Mouse (Mus musculus): Measurements from ENCODE around the gene Cep72.
"Not testable (repeated sequence)": the region's sequence is repeated elsewhere in the genome, so short reads cannot be mapped to it uniquely, and the experiment has no call there.

Gene Cep72

DNA sequence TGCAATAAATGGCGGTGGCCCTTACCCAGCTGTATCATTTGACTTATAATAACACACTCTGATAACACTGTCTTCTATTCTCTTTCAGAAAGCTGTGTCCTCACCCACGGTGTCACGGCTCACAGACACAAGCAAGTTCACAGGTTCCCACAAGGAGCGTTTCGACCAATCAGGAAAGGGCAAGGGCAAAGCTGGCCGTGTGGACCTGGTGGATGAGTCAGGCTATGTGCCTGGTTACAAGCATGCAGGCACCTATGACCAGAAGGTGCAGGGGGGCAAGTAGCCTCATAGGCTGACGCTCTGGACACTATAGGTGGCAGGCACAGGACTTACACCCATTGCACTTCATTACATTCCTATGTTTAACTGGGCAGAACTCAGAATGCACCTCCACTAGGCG lies 31.0 kb downstream of the Cep72 start:
- in situ Hi-C loops (cut with MboI, MseI) = no loop called here

DNA sequence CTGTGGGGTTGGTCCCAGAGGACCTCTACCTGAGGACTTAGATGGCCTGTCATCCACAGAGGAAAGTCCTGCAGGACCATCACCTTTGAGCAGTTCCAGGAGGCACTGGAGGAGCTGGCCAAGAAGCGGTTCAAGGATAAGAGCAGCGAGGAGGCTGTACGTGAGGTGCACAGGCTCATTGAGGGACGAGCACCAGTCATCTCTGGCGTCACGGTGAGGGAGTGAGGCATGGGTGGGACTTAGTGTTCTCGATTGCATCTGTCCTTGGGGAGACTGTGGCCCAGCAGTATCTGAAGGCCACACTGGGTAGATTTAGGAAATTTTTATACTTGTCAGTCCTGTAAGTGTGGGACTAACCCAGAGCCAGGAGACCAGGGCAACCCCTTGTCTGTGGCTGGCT lies 31.4 kb downstream of the Cep72 start:
- in situ Hi-C loops (cut with MboI, MseI) = no loop called here

DNA sequence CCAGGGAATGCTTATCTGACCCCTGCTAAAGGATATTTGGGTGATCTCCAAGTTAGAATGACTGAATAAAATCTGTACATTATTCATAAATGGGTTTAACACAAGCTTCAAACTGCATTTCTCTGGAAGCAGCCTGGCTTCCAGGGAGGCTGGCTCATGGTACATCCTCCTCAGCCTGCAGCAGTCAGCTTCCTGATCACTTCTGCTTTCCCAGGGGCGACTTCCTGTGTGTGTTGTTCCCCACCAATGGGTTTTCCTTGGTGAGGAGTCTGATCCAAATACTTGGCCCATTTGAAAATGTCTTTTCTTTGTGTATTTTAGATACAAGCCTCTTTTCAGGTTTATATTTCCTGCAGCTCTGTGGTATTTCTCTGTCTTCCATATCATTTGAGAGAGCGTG lies 33.1 kb downstream of the Cep72 start:
- in situ Hi-C loops (cut with MboI, MseI) = loop anchor here in 1 of 2 experiments (5.0 kb wide), 1 partner anchor 57 kb away; no protein-coding TSS in a partner anchor

DNA sequence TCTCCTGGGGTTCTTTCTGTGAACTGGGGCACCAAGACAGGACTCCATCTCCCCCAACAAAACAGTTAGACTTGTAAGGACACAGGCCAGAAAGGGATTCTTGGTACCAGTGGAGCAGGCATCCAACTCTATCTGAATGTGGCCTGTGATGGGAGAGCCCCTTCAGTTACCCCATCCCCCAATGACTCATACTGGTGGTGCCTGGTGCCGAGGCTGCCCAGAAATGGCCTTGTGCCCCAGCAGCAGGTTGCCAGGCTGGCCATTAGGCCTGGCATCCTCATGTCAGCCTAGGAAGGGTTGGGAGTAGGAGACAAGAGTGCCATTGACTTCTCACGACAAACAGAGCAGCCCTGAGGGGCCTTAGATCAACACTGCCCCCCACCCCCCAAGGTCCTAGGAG lies 34.0 kb downstream of the Cep72 start:
- in situ Hi-C loops (cut with MboI, MseI) = loop anchor here in 1 of 2 experiments (5.0 kb wide), 1 partner anchor 56 kb away; no protein-coding TSS in a partner anchor

DNA sequence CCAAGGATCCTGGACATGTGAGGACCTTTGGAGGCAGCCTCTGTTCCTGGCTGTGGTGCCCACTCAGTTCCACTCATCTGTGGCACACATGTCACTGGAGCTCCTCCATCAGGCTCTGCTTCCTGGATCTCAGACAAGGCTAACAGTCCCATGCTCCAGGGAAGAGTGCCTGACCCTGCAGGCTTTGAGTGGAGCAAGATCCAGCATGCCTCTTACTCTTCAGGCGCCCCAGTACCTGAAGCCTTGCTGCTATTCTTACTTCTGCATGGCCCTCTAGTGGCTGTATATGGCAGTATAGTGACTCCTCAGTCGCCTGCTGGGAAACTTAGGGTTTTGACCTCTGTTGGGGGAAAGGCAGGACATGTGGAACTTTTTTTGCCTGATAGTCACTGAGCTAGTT lies 35.9 kb downstream of the Cep72 start:
- in situ Hi-C loops (cut with MboI, MseI) = loop anchor here in 1 of 2 experiments (5.0 kb wide), 1 partner anchor 54 kb away; no protein-coding TSS in a partner anchor

DNA sequence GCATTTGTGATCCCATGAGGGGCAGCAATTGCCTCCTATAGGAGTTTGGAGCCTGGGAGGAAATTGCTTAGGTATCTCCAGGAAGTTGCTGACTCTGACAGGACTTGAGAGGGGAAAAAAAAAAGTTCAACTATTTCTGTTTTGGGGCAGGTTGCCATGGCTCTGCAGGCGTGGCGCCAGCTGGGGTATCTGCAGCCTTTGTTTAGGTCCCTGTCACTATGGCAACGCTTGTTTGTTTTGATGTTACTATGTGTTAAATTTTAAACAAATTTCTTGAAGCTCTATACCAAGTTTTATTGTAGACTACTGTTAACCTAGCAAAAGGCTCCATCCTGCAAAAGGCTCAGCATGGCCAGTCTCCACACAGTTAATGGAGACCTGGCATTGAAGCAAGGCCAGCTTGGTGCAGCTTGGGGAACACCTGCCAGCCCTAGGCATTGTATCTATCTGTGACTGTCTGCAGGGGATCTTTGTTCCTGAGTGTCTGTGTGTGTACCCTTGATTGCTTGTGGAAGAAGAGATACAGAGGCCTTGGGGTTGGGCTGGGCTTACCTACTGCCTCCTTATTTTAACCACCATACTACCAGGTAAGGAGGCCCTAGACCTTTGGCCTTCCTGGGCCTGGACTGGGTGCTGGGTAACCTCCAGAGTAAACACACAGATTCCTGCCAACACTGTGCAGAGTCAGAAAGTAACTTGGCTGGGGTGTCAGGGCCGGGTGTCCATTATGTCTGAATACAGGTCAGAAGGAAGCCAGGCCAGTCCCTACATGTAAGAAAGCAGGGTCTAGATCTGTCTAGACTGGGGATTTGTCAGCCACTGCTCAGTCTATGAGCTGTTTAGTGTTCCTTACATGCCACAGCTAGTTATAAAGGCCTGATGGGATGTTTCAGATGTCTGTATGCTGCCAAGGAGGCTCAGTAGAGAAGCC lies 36.7 kb downstream of the Cep72 start:
- in situ Hi-C loops (cut with MboI, MseI) = loop anchor here in 1 of 2 experiments (5.0 kb wide), 1 partner anchor 53 kb away; no protein-coding TSS in a partner anchor

DNA sequence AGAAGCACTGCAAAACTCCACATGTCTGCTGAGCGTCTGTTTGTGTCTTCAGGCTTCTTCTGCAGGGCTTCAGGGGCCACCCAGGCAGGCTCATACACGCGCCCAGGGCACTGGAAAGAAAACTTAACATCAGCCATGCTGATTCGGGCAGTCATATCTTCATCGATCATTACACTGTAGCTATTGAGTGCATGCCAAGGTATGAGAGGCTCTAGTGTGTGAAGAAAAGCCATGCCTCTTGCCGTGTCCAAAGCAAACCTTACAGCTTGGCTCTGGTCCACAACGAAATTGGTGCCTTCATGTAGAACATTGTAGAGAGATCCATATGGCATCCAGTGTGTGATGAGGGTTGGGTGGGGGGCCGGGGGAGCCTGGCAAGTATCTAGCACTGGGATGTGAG lies 43.1 kb downstream of the Cep72 start:
- in situ Hi-C loops (cut with MboI, MseI) = not testable (repeated sequence)

DNA sequence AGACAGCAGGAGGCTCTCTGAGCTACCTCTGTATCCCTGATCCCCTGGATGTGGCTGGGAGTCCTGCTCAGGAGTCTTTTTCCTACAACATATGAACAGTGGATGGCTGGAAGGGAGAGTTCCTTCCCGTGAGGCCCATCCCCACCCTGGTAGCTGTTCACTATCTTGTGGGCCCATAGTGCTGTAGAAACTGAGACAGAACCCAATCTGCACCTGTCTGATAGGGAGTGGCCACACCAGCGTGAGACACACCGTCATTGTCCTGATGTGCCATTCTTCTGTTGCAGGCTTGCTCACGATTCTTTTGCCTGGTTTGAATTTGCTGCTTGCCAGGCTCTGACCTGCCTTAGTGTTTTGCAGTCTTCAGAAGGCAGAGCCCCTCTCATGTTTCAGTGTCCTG lies 44.7 kb downstream of the Cep72 start:
- in situ Hi-C loops (cut with MboI, MseI) = no loop called here

DNA sequence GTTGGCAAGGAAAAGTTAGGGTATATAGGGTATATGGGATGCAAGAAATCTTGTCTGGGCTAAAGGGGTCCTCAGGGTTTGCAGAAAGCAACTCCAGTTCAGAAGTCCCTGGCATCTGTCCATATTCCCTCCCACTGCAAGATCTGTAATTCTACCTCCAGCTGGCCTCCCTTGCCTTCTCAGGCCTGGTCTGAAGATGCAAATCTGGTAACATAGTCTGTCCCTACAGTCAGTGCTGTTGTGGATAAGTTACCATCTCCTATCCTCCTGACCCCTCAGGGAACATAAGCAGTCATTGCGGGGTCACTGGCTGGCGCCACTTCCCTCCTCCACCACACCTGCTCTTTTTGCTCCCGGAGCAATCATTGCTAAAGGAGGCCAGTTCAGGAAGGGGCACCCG lies 46.2 kb downstream of the Cep72 start:
- in situ Hi-C loops (cut with MboI, MseI) = no loop called here

DNA sequence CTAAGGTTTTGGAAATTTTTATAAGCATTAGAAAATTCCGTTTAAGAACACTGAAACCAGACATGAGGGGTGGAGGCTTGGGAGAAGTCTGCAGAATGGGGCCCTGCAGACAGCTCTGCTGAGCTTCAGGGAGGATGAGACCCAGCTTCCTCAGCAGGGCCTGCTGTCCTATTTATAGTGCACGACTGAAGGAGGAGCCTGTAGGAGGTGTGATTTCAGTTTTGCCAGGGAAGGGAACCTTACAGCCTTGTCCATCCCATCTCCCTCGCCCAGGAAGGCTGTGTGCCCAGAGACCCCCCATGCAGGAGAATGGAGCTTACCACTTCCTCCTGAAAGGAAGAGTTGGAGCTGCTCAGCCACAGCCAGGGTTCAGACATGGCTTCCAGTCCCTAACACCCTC lies 51.4 kb downstream of the Cep72 start:
- in situ Hi-C loops (cut with MboI, MseI) = no loop called here

DNA sequence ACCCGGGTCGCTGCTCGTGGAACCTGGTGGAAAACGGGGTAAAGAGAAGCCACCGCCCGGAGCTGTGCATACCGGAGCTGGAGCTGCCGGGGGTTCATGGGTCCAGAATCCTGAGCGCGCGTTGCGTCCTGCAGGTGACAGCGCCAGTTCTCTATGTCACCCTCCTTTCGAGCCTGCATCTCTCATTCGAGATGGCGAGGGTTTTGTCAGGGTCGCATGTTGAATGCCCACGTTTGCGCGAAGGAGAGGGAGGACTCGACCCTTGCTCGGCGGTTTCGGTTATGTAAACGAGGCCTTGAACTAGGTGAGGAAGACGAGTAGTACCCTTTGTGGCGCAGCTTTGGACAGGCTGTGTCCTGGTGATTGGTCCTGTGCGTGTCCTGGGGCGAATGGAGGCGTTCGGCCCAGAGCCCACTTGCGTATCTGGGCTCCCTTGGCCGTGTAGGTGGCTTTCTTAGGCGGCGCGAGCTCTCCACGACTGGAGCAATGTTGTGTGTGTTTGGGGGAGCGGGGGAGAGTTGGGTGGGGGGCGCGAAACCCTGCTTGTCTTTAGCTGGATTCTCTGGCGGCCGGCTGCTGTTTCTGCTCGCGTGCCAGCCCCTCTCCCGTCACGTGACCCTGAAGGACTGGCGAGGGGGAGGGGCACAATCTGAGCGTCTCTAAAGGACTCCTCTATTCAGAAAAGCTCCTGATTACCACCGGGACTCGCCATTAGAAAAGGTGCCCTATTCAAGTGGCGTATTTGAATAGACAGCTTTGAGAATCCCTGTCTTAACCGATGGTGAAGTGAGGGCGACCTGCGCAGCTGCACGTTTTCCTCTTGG lies 52.1 kb downstream of the Cep72 start:
- in situ Hi-C loops (cut with MboI, MseI) = no loop called here

DNA sequence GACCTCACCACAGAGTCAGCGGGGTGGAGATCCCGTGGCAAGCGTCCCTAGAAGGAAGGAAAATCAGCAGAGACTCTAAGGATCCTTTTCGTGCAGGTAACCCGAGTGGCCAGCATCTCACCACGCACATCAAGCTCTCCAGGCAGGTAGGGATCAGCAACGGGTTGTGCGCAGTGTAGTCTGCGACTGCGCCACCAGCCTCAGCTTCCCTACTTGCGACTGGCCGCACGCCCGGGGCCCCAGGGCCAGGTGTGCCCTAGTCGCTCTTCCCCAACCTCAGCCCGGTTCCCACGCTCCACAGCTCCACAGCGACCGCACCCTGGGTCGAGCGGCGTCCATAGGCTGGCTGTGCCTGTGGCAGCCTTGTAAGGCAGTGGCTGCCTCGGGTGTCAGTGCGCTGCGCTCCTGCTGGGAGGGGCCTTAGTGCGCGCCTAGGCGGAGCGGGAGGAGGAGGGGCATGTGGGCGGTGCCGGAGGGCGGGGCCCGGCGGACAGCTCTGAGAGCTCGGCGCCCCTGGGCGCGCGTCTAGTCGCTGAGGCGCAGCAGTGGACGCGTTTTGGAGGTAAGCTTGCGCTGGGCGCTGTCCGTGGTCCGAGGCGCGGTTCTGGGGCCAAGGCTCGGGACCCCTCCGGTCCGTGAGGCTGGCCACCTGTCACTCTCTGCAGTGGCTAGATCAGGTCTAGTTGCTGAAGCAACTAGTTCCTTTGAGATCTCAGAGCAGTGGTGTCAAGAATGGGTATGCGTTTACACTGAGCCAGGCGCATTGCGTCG lies 53.0 kb downstream of the Cep72 start, which contains the start of gene Tppp:
Gene Tppp (plus strand): TSS at position 460 of the 771 bp plus-strand sequence.
- in situ Hi-C loops (cut with MboI, MseI) = no loop called here

DNA sequence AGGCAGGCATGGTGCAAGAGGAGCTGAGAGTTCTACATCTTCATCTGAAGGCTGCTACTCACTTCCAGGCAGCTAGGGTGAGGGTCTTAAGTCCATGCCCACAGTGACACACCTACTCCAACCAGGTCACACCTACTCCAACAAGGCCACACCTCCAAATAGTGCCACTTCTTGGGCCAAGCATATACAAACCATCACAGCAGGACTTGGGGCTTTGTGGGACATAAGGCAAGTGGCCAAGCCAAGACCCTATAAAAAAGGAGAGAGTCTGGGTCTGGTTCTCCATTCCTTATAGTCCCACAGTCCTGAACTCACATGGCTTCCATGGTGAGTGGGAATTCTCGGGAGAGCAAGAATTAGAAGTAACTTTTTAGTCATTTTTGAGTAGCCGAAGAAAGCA lies 53.9 kb downstream of the Cep72 start:
- in situ Hi-C loops (cut with MboI, MseI) = not testable (repeated sequence)

DNA sequence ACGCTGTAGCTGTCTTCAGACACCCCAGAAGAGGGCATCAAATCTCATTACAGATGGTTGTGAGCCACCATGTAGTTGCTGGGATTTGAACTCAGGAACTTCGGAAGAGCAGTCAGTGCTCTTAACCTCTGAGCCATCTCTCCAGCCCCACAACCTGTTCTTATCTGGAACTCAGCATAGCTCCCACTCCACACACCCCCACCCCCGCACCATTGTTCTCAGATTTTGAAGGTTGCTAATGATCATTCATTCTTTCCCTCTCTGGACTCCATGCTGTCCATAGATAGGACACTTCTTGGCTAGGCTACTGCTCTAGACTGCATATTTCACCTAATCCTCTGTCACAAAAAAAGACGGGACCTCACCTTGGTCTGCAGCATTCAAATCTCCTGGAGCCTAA lies 55.2 kb downstream of the Cep72 start:
- in situ Hi-C loops (cut with MboI, MseI) = not testable (repeated sequence)

DNA sequence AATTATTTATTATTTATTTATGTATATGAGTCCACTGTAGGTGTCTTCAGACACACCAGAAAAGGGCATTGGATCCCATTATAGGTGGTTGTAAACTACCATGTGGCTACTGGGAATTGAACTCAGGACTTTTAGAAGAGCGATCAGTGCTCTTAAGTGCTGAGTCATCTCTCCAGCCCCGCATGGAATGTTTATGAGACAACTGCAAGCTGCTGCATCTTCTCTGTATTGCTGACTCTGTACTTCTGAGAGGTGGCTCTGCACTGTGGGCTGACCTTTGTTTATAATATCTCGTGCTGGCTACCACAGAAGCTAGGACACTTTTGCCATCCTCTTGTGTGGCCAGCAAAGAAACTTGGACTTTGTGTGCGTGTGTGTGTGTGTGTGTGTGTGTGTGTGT lies 60.6 kb downstream of the Cep72 start:
- in situ Hi-C loops (cut with MboI, MseI) = no loop called here

DNA sequence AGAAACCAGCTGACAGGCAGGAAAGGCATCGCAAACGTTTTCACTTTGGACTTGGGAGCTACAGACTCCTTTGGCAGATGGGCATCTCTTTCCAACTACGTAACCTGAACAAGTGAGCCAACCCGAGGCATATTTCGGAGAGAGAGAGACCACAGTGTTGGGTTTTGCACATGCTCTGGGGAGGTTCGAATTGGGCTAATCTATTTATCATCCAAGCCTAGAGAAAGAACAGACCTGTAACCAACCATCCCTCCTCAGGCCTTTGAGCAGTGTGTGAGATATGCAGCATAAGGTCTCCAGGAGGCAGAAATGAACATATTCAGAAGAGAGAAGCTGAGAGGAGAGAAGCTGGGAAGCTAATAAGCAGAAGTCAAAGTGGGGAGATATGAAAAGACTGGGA lies 61.1 kb downstream of the Cep72 start:
- in situ Hi-C loops (cut with MboI, MseI) = no loop called here

DNA sequence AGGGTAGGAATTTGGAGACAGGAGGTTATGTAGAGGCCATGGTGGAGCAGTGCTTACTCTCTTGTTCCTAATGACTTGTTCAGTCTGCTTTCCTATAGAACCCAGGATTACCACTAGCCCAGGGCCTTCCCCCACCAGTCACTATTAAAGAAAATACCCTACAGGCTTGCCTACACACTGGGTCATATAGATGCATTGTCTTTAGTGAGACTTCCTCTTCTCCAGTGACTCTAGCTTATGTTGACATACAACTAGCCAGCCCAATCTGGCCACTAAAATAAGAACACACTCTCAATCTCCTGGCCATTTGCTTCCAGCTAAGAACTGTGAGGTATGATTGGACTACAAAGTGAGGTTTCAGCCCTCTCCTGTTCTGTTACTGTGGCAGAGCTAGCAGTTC lies 61.6 kb downstream of the Cep72 start:
- in situ Hi-C loops (cut with MboI, MseI) = no loop called here

DNA sequence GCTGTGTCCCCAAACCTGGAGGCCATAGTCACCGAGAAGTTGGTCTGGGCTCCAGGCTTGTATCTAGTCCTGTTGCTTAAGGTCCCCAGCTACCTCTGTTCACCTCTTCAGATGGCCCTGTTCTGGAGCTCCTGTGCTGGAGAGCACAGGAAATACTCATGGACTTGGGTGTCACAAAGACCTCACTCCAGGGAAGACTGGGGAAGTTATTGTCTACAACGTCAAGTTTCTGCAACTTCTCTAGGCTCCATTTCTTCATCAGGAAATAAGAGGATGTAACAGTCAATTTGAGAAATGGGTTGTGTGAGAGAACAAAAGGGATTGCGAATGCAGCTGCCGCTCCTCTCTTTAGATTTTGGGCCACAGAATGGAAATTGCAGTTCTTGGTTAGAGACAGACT lies 65.6 kb downstream of the Cep72 start:
- in situ Hi-C loops (cut with MboI, MseI) = no loop called here

DNA sequence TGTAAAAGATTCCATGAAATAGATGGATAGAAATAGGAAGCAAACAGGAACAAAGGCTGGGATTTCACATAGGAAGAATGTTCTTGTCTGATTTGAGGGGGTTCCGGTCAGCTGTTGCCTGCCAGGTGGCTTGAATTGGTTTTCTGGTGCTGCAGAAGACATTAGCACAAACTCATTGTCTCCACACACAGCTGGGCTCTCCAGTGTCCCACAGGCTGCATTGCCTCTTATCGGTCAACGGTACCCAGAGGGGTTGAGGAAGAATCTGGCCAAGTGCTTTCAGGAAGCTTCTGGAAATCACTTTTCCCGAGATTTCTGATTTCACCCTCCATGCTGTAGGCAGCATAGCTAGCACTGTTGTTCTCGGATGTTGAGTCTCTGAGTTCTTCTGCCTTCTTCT lies 70.8 kb downstream of the Cep72 start:
- in situ Hi-C loops (cut with MboI, MseI) = no loop called here

DNA sequence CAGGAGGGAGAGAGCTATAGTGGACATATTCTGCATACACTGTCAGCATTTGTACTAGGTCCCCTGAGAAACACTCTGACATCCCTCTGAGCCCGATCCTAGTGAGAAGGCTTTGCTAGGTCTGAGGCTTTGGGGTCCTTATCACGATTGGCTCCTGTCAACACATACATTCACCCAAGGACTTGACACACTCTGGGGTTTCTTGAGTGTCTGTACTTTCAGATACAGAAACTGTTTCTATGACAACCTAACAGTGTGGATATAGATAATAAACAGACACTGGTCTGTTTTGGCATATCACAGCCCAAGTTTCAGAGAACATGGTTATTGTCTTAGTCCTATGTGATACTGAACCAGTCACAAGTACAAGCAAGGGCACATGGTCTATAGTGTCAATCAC lies 71.3 kb downstream of the Cep72 start:
- in situ Hi-C loops (cut with MboI, MseI) = no loop called here

DNA sequence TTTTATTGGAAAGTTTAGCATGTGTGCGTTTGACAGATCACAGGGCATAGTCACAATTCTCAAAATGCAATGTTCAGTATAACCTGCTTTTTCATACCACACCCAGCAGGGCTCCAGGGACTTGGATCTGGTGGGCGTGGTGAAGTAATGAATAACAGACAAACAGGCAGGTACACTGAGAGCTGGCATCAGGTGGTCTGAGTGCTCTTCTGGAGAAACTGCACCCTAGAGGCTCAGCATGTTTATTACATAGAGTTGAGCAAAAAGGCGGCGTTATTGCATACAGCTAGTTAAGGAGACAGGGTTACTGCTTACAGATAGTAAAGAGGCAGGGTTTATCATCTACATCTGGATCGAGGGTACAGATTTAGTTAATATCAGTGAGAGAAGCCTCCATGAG lies 71.8 kb downstream of the Cep72 start:
- in situ Hi-C loops (cut with MboI, MseI) = no loop called here
